Mouse (Mus musculus) spleen, embryonic (tissue): ENCODE results near the gene Xrcc4.

ENCODE experiments used
- CTCF ChIA-PET: fragments of 350-600 bp; sonication (Branson Sonifier 250); formaldehyde crosslinking; loops from one replicate; lab custom pipeline; 2022; lab: Charles Lee

Gene Xrcc4

DNA sequence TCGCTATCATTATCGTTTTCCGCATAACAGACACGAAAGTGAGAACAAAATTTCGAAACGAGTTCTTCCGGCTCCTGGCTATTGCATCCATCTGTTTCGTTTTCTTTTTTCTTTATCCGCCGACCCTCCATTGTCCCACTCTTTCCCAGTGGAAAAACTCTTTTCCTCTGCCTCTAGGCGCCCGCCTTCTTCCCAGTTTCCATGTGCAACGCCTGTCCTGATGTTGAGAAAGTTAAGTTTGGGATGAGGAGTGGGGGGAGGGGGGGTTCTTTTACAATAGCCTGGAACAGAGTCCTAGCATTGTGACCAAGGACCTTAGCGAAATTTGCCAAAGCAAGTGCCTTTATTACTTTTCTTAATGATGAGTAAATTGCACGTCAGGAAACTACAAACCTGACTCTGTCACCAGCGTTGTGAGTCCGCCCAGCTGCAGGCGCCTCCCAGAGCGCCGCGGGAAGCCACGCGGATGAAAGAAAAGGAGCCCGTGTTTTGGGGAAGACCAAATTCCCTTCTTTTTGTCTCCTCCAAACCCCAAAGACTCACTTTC lies 349.6 kb downstream of the Xrcc4 start:
- CTCF ChIA-PET, result no interaction called here

- CTCF ChIA-PET, result no interaction called here
Observed at GRCm38 (mm10) chr13:89738776-89739695, 350.4 kb downstream of the Xrcc4 start.

DNA sequence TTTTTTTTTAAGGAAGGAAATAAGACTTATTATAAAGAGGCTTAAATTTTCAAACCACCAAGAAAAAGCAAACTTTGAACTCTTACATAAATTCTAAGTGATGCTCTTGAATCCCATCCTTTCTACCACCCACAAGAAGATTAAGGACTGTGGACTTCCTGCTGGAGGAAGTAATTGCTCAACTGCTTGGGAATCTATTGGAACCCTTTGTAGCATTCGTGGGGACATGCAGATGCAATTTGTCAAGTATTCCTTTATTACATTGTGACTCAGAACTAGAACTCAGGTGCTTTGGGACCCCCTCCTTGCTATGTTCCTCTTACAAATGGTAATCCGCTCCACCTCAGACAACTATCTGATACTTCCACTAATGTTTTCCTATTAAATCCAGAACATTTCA lies 351.1 kb downstream of the Xrcc4 start:
- CTCF ChIA-PET, result interaction anchor here (0.6 kb wide), 1 partner anchor 289 kb away, joined by 4 read pairs; no protein-coding TSS in a partner anchor

- CTCF ChIA-PET, result no interaction called here
Observed at GRCm38 (mm10) chr13:89735111-89735510, 354.3 kb downstream of the Xrcc4 start.

DNA sequence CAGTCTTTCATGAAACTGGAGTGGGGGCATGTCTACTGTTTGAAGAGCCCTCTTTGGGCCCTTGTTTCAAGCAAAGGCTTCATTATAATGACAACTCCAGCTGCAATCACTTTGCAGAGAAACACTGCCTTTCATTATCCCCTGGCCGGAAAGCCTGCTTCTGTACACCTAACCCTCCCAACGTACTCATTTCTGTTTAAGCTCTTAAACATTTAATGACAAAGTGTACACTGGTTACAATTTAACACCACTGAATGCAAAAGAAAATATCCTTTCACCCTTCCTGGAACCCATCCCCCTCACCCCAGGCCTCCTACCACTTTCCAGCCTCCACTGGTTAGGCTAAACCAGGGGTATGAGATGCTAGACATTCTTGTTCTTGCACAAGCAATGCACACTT lies 362.9 kb downstream of the Xrcc4 start:
- CTCF ChIA-PET, result no interaction called here
